Mouse (Mus musculus) forebrain, embryonic 12.5 days (tissue): ENCODE data around the gene Txndc15. TPM values are rescaled to one million over a fixed set of nuclear protein-coding genes. Genes with fewer than 3 reads are reported as not detected.
"Not testable (repeated sequence)": the region's sequence is repeated elsewhere in the genome, so short reads cannot be mapped to it uniquely, and the experiment has no call there.

Experiments
- ATAC-seq: fragments of 200-750 bp; cut with Nextera tagmentation; 2 replicates; pipeline ENCODE4 v1.8.0; 2017; ENCODE audit warnings: moderate TSS enrichment; ENCODE audit not compliant: low FRiP score
- H3K27ac ChIP-seq: fragments of 300-500 bp; sonication (generic); 2 replicates; pipeline ENCODE4 v1.5.1; 2016; ENCODE audit warnings: mild to moderate bottlenecking
- H3K27me3 ChIP-seq: fragments of 300-500 bp; sonication (generic); 2 replicates; pipeline ENCODE4 v1.6.1; 2016; ENCODE audit warnings: mild to moderate bottlenecking
- H3K36me3 ChIP-seq: fragments of 300-500 bp; sonication (generic); replicated peaks from 2 replicates; pipeline ENCODE4 v1.6.1; 2016; ENCODE audit warnings: mild to moderate bottlenecking
- H3K4me1 ChIP-seq: fragments of 300-500 bp; sonication (generic); 2 replicates; pipeline ENCODE4 v1.6.1; 2016
- H3K4me2 ChIP-seq: fragments of 300-500 bp; sonication (generic); 2 replicates; pipeline ENCODE4 v1.6.1; 2016; ENCODE audit warnings: mild to moderate bottlenecking, moderate library complexity
- H3K4me3 ChIP-seq: fragments of 300-500 bp; sonication (generic); replicated peaks from 2 replicates; pipeline ENCODE4 v1.5.1; 2016; ENCODE audit warnings: mild to moderate bottlenecking
- H3K9ac ChIP-seq: fragments of 300-500 bp; sonication (generic); 2 replicates; pipeline ENCODE4 v1.6.1; 2016; ENCODE audit warnings: mild to moderate bottlenecking
- H3K9me3 ChIP-seq: fragments of 300-500 bp; sonication (generic); 2 replicates; pipeline ENCODE4 v1.6.1; 2016
- WGBS: fragments of 180-500 bp; shearing (Covaris S2); methylation state at CpG from one replicate; pipeline ENCODE4 v1.1.7; 2016; 5-methylcytosine and 5-hydroxymethylcytosine counted together
- polyA plus RNA-seq: library from polyadenylated mRNA; unstranded; fragments of >200 nt; fragmentation: Nextera tagmentation; extraction: Ambion mirVana; gene quantifications from 2 replicates; pipeline ENCODE4 v1.2.1, GENCODE M21; 2016

The Txndc15 gene
- polyA plus RNA-seq = 86.3 and 93.3 TPM in 2 replicates

- Histone ChIP-seq H3K4me1 (peaks cover 6% of the 10 kb centered on the region; the same call in 1 of the 2 replicates), H3K36me3 (peaks cover 20% of the 10 kb centered on the region), H3K9ac (peak within 1 kb of the TSS; percentile 95), H3K9me3 (no peaks in the 10 kb centered on the region), H3K27ac (peak within 1 kb of the TSS; percentile 92), H3K4me2 (peak within 1 kb of the TSS; percentile 60), H3K4me3 (peak within 1 kb of the TSS; percentile 90), H3K27me3 (0 out of 2 replicates have a peak, but pooled peaks cover 3% of the 10 kb centered on the region)
- peak; percentile 95 for ATAC-seq
- under 1% methylated on average over 63 of the region's 63 CpGs for WGBS
Observed at GRCm38 (mm10) chr13:55714501-55715166, at the start of gene Txndc15. Gene Txndc15 (plus strand): TSS chr13:55714650.

DNA sequence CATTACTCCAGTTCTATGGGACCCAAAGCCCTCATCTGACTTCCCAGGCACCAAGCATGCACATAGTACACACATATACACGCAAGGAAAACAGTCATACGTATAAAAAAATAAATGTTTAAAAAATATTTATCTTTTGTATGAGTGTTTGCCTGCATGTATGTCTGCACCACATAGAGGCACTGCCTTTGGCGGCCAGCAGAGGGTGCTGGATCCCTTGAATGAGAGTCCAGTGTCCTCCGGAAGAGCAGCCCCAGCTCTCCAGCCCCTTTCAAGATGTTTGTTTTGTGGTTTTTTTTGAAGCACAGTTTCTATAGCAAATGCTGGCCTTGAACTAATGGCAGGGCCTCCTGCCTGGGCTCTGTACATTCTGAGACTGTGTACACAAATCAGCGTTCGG lies 45.9 kb upstream of the Txndc15 start:
- H3K9me3 ChIP-seq = no peaks in the 10 kb centered on the region
- no peak for ATAC-seq
- H3K4me3 ChIP-seq = no peak overlapping the region
- peaks cover 92% of the 10 kb centered on the region for H3K36me3 ChIP-seq
- no peak overlapping the region for H3K27ac ChIP-seq
- H3K4me2 ChIP-seq = no peak overlapping the region
- no peaks in the 10 kb centered on the region for H3K27me3 ChIP-seq
- no peaks in the 10 kb centered on the region for H3K4me1 ChIP-seq
- H3K9ac ChIP-seq = no peak overlapping the region
- WGBS = 81% methylated on average over 6 of the region's 6 CpGs

DNA sequence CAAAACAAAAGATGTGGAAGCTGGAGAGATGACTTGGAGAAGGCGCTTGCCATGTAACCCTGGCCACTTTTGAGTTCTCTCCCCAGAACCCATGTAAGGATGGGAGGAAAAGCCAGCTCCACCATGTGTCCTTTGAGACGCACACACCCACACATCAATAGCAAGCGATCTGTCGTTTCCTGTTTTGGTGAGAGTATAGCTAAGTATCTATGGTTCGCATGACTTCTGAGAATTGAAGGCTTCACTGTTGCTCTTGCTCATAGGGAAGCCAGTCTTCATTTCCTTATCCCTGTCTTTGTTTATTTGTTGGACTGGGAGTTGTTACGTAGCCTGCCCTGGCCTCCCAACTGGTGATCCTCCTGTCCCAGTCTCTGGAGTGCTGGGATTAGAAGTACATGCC lies 41.7 kb upstream of the Txndc15 start:
- Histone ChIP-seq H3K27me3 (no peaks in the 10 kb centered on the region), H3K9ac (no peak overlapping the region), H3K4me3 (no peak overlapping the region), H3K9me3 (no peaks in the 10 kb centered on the region), H3K4me2 (no peak overlapping the region), H3K27ac (no peak overlapping the region), H3K4me1 (no peaks in the 10 kb centered on the region), H3K36me3 (peaks cover 89% of the 10 kb centered on the region)
- 94% methylated on average over 6 of the region's 6 CpGs for WGBS
- no peak for ATAC-seq

DNA sequence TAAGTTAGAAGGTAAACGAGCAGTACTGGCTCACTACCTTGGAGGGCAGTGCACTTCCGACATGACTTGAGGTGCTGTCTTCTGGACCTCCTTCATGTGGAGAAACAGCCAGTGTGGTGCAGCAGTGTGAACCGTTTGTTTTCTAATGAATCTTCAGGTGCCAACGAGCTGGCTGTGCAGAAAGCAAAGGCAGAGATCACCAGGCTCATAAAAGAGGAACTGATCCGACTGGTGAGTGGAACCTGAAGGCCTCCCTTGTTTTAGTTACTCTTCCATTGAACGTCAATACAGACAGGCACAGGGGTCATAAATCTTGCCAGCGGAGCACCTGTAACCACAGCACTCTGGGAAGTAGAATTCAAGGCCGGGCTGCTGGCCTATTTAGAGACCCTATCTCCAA lies 37.1 kb upstream of the Txndc15 start:
- no peak overlapping the region for H3K4me2 ChIP-seq
- no peaks in the 10 kb centered on the region for H3K9me3 ChIP-seq
- ATAC-seq = no peak
- 89% methylated on average over 8 of the region's 8 CpGs for WGBS
- no peak overlapping the region for H3K27ac ChIP-seq
- no peaks in the 10 kb centered on the region for H3K4me1 ChIP-seq
- peaks cover 83% of the 10 kb centered on the region for H3K36me3 ChIP-seq
- H3K27me3 ChIP-seq = no peaks in the 10 kb centered on the region
- no peak overlapping the region for H3K4me3 ChIP-seq
- H3K9ac ChIP-seq = no peak overlapping the region

DNA sequence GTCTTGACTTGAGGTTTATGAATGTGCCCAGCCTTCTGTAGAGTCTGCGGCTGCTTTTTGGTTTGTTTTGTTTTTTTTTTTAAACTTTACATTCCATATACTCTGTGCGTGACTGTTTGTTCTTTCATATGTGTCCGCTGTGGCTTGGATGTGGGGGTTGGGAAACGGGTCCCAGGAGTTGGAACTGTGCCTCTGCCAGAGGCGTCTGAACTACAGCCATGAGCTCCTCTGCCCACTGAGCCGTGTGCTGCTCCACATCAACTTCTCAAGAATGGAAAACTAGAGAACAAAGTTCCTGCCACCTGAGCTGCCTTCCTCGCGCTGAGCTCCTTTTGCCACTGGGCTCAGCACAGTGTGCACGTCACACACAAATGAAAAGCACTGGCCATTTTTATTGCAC lies 32.2 kb upstream of the Txndc15 start:
- Histone ChIP-seq H3K36me3 (peaks cover 41% of the 10 kb centered on the region), H3K27ac (no peak overlapping the region), H3K4me1 (no peaks in the 10 kb centered on the region), H3K27me3 (no peaks in the 10 kb centered on the region), H3K4me2 (no peak overlapping the region), H3K4me3 (no peak overlapping the region), H3K9ac (no peak overlapping the region), H3K9me3 (no peaks in the 10 kb centered on the region)
- WGBS = 90% methylated on average over 9 of the region's 9 CpGs
- no peak for ATAC-seq

DNA sequence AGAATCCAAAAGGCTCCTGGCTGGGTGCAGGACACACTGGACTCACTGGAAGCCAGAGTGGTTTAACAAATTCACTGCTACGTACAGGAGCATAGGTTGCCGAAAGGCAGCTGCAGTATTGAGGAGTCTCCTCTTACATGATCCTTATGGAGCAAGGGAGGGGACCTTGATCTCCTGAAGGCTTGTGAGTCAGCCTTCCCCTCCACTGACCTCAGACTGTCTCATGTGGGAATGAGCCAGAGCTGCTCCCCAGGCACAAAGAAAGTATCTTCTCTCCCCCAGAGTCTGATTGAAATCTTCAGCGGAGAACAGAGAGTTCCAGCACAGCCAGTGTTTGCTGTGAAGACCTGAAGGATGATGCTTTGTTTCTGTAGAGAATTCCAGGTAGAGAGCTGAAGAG lies 30.9 kb upstream of the Txndc15 start:
- no peak overlapping the region for H3K4me2 ChIP-seq
- H3K27me3 ChIP-seq = no peaks in the 10 kb centered on the region
- no peaks in the 10 kb centered on the region for H3K9me3 ChIP-seq
- H3K9ac ChIP-seq = no peak overlapping the region
- no peak overlapping the region for H3K27ac ChIP-seq
- ATAC-seq = no peak
- H3K36me3 ChIP-seq = peaks cover 28% of the 10 kb centered on the region
- WGBS = 87% methylated on average over 3 of the region's 3 CpGs
- H3K4me1 ChIP-seq = peaks cover 11% of the 10 kb centered on the region
- no peak overlapping the region for H3K4me3 ChIP-seq

DNA sequence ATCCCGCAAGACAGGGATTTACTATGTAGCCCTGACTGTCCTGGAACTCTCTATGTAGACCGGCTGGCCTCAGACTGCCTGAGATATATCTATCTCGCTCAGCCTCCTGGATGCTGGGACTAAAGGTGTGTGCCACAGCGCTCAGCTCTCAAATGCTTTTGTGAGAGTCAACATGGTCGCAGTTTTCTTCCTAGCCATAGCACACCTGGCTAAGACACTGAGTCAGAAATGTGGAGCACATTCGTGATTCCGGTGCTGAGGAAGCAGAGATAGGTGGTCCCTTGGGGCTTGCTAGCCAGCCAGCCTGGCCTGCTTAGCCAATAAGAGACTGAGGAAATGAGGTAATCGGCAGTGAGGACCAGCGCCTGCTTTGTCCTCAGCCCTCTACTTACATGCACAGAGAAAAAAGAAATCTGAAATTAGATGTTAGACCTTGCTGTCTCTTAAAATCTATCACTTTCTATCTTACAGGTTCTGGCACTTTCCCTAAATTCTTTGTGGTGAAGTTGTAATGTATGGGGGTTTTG lies 28.3 kb upstream of the Txndc15 start:
- Histone ChIP-seq H3K4me3 (no peak overlapping the region), H3K4me2 (no peak overlapping the region), H3K4me1 (peaks cover 11% of the 10 kb centered on the region), H3K36me3 (0 out of 2 replicates have a peak, but pooled peaks cover 5% of the 10 kb centered on the region), H3K27ac (0 out of 2 replicates have a peak overlapping the region, but pooled peaks have one; percentile 14), H3K27me3 (no peaks in the 10 kb centered on the region), H3K9ac (no peak overlapping the region), H3K9me3 (no peaks in the 10 kb centered on the region)
- ATAC-seq = no peak; the same call in 1 of the 2 replicates
- WGBS = 76% methylated on average over 9 of the region's 9 CpGs

DNA sequence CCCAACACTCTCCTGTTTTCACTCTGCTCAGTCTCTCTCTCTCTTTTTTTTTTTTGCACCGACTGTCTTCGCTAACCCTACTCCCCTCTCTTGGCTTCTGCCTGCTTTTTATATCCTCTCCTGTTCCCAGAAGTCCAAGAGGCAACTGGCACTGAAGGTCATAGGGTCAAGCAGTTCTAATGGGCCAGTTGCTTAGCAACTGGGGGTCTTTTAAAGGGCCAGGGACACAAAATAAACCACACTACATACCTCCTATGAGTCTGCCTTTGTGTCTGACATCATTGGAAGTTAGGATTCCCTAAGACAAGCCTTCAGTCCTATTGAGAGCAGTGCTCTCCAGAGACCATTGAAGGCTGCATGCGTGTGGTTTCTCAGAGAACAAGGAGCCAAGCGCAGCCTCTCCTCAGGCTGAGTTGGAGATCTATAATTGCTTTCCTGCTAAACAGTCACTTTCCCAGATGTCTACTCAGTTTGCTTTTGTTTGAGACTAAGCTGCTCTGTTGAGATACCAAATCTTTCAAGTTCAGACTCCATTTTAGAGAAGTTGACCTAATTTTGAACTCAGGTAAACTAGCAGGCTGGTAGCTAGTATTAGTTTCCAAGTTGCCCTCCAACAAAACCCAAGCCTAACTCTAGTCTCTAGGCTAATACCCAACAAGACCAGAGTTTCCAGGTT lies 26.4 kb upstream of the Txndc15 start:
- WGBS = 19% methylated on average over 4 of the region's 4 CpGs
- H3K27ac ChIP-seq = peak overlapping the region; percentile 50
- H3K4me2 ChIP-seq = no peak overlapping the region
- peaks cover 11% of the 10 kb centered on the region for H3K4me1 ChIP-seq
- no peaks in the 10 kb centered on the region for H3K36me3 ChIP-seq
- H3K9me3 ChIP-seq = no peaks in the 10 kb centered on the region
- no peak for ATAC-seq
- H3K9ac ChIP-seq = no peak overlapping the region
- no peaks in the 10 kb centered on the region for H3K27me3 ChIP-seq
- no peak overlapping the region for H3K4me3 ChIP-seq

DNA sequence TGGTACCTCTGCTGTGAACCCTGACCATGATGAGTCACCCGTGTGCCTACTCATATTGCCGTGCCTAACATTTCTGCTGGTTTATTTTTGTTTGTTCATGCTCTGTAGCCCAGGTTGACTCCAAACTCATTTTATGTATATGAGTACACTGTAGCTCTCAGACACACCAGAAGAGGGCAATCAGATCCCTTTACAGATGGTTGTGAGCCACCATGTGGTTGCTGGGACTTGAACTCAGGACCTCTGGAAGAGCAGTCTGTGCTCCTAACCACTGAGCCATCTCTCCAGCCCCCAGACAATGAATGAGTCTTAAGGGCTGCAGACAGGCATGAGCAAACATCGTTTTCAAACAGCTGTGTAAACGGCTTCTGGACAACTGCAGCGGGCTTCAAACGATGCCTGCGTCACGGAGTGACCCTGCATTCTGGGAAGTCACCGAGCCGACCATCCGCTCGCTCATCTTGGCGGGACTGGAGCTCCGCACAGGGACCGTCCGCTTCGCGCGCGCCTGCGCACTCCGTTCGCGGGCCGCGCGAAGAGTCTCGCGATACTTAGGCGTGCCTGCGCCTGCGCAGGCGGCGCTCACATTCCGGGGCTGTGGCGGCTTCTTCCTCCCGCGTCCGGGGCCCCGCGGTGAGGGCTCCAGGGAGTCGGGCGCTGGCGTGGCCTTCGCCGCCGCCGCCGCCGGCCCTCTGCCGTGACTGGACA lies 21.8 kb upstream of the Txndc15 start, which contains the start of gene B230219D22Rik:
B230219D22Rik (plus strand) TSS at position 590 of the 708 bp plus-strand sequence.
- H3K4me3 ChIP-seq = peak within 1 kb of the TSS; percentile 99
- no peaks in the 10 kb centered on the region for H3K27me3 ChIP-seq
- WGBS = 3% methylated on average over 51 of the region's 51 CpGs
- peak within 1 kb of the TSS; percentile 63 for H3K4me2 ChIP-seq
- H3K27ac ChIP-seq = peak within 1 kb of the TSS; percentile 99
- H3K9me3 ChIP-seq = no peaks in the 10 kb centered on the region
- ATAC-seq = peak; percentile 98
- peak within 1 kb of the TSS; percentile 100 for H3K9ac ChIP-seq
- H3K36me3 ChIP-seq = no peaks in the 10 kb centered on the region
- H3K4me1 ChIP-seq = peaks cover 31% of the 10 kb centered on the region

DNA sequence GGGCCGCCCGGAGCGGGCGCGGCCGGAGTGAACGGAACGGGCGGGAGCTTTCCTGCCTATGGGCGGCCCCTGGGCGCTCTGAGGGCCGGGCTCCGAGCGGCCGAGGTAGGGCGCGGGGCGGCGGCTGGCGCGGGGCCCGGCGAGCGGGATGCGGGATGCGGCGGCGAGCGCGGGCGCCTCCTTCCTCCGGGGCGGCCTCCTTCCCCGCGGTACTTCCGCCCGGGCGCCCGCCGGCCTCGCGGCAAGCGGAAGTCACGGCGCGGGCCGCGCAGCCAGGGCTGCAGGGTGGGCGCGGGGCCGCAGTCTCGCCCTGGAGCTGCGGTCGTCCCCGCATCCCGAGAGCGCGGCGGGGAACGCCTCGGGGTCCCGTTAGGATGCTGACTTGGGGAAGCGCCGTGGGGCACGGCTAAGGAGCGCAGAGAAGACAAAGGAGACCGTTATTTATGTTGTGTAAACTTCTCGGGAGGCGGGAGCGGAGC lies 21.2 kb upstream of the Txndc15 start:
- Histone ChIP-seq H3K4me3 (peak overlapping the region; percentile 99), H3K27ac (peak overlapping the region; percentile 99), H3K9ac (peak overlapping the region; percentile 100), H3K9me3 (no peaks in the 10 kb centered on the region), H3K4me2 (peak overlapping the region; percentile 63), H3K36me3 (0 out of 2 replicates have a peak, but pooled peaks cover 1% of the 10 kb centered on the region), H3K4me1 (peaks cover 26% of the 10 kb centered on the region), H3K27me3 (no peaks in the 10 kb centered on the region)
- 1% methylated on average over 63 of the region's 70 CpGs for WGBS
- peak; percentile 62 for ATAC-seq

GRCm38 (mm10) chr13:55694110-55694509 lies 20.3 kb upstream of the Txndc15 start:
- ATAC-seq = no peak

DNA sequence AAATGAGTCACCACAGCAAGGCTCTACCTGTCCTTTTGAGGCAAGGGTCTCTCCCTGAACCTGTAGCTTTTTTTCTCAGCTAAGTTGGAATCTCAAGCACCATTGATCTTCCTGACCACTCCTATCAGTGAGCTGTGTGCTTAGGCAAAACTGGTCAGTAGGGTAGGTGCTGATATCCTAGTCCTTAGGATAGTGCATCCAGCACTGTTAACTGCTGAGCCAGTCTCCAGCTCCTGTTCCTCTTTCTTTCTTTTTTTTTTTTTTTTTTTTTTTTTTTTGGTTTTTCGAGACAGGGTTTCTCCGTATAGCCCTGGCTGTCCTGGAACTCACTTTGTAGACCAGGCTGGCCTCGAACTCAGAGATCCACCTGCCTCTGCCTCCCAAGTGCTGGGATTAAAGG lies 18.5 kb upstream of the Txndc15 start:
- H3K4me1 ChIP-seq = peaks cover 25% of the 10 kb centered on the region
- H3K9ac ChIP-seq, H3K27ac ChIP-seq, ATAC-seq, H3K9me3 ChIP-seq, H3K4me2 ChIP-seq, H3K27me3 ChIP-seq, H3K4me3 ChIP-seq: not testable (repeated sequence)
- H3K36me3 ChIP-seq = peaks cover 27% of the 10 kb centered on the region
- 88% methylated on average over 1 of the region's 3 CpGs for WGBS

More at GRCm38 (mm10) chr13:55694110-55694509, 20.3 kb upstream of the Txndc15 start:
- peak overlapping the region; percentile 99 for H3K4me3 ChIP-seq
- 24% methylated on average over 8 of the region's 8 CpGs for WGBS
- H3K27me3 ChIP-seq = no peaks in the 10 kb centered on the region
- H3K9me3 ChIP-seq = no peaks in the 10 kb centered on the region
- peak overlapping the region; percentile 100 for H3K9ac ChIP-seq
- H3K4me1 ChIP-seq = peaks cover 25% of the 10 kb centered on the region
- peak overlapping the region; percentile 63 for H3K4me2 ChIP-seq
- no peak overlapping the region for H3K27ac ChIP-seq
- peaks cover 10% of the 10 kb centered on the region for H3K36me3 ChIP-seq
